In genomic region chr9:104155100-104155715, GRCm38 (mm10) we compare ENCODE assay signal across 25 mouse cellular contexts. TPM values are rescaled to one million over a fixed set of nuclear protein-coding genes. Genes with fewer than 3 reads are reported as not detected.
A peak's percentile ranks its signal among the peaks of the same experiment; 100 is the strongest.
DNase-seq lines count a peak whose midpoint lies in the region; ATAC-seq and TF ChIP-seq lines count a peak whose summit lies in the region.
"Had no signal": no experiment of that assay in that cellular context is flagged by ENCODE, and none has a peak within 500 bp of the region (broad histone marks: within the 10 kb centered on the region; RNA-seq: fewer than 3 reads in every experiment).

No protein-coding gene starts in this region.

- peaks cover 65% of the 10 kb centered on the region for H3K36me3 ChIP-seq in heart, embryonic 16.5 days (ENCODE audit: control insufficient read depth, insufficient read depth)
- peaks cover 88% of the 10 kb centered on the region for H3K36me3 ChIP-seq in limb, embryonic 15.5 days
- H3K36me3 ChIP-seq in limb, embryonic 10.5 days, result peaks cover 97% of the 10 kb centered on the region
- peaks cover 34% of the 10 kb centered on the region for H3K36me3 ChIP-seq in stomach, postnatal 0 days (ENCODE audit: control insufficient read depth, insufficient read depth, low read length)

- intact Hi-C loops in heart, postnatal 14 days (cut with DNase I), result no loop called here

- no peaks in the 10 kb centered on the region for H3K27me3 ChIP-seq in heart, embryonic 16.5 days (ENCODE audit: control insufficient read depth, insufficient read depth, low read length)
- H3K27me3 ChIP-seq in limb, embryonic 15.5 days, result no peaks in the 10 kb centered on the region
- H3K27me3 ChIP-seq in limb, embryonic 10.5 days (ENCODE audit: low read depth, poor library complexity, severe bottlenecking), result no peaks in the 10 kb centered on the region
- no peaks in the 10 kb centered on the region for H3K27me3 ChIP-seq in stomach, postnatal 0 days (ENCODE audit: control insufficient read depth, insufficient read depth, low read length)
- H3K27me3 ChIP-seq: forebrain, embryonic 12.5 days; heart, embryonic 12.5 days; stomach, embryonic 15.5 days had no signal

- 94% methylated on average over 14 of the region's 14 CpGs for WGBS in heart, embryonic 16.5 days
- WGBS in limb, embryonic 15.5 days, result 85% methylated on average over 14 of the region's 14 CpGs
- WGBS in limb, embryonic 10.5 days, result 96% methylated on average over 14 of the region's 14 CpGs
- WGBS in stomach, postnatal 0 days, result 87% methylated on average over 14 of the region's 14 CpGs

- no peak overlapping the region for H3K27ac ChIP-seq in heart, embryonic 16.5 days (ENCODE audit: low read length)
- H3K27ac ChIP-seq in limb, embryonic 15.5 days, result peak overlapping the region; percentile 44
- no peak overlapping the region for H3K27ac ChIP-seq in limb, embryonic 10.5 days
- peak overlapping the region; percentile 75 for H3K27ac ChIP-seq in stomach, postnatal 0 days (replicated peaks)
- H3K27ac ChIP-seq: forebrain, embryonic 12.5 days; hindbrain, postnatal 0 days; macrophage; stomach, embryonic 15.5 days had no signal

- TF ChIP-seq CTCF in stomach, postnatal 0 days (IDR thresholded peaks at IDR 0.05; ENCODE audit: low read depth), result no peak

- H3K4me1 ChIP-seq in heart, embryonic 16.5 days (ENCODE audit: control insufficient read depth, insufficient read depth, low read length), result no peaks in the 10 kb centered on the region
- no peaks in the 10 kb centered on the region for H3K4me1 ChIP-seq in limb, embryonic 15.5 days
- H3K4me1 ChIP-seq in limb, embryonic 10.5 days, result no peaks in the 10 kb centered on the region
- H3K4me1 ChIP-seq in stomach, postnatal 0 days (replicated peaks; ENCODE audit: control insufficient read depth, insufficient read depth), result no peaks in the 10 kb centered on the region
- H3K4me1 ChIP-seq: forebrain, embryonic 12.5 days; heart, embryonic 12.5 days; stomach, embryonic 15.5 days had no signal

- H3K9ac ChIP-seq in heart, embryonic 16.5 days (ENCODE audit: low read length), result no peak overlapping the region
- no peak overlapping the region for H3K9ac ChIP-seq in limb, embryonic 15.5 days
- H3K9ac ChIP-seq in stomach, postnatal 0 days (ENCODE audit: low read length), result no peak overlapping the region
- H3K9ac ChIP-seq: forebrain, embryonic 12.5 days; heart, embryonic 12.5 days; stomach, embryonic 15.5 days had no signal

- no peak overlapping the region for H3K4me3 ChIP-seq in heart, embryonic 16.5 days (ENCODE audit: low read length)
- no peak overlapping the region for H3K4me3 ChIP-seq in limb, embryonic 15.5 days
- no peak overlapping the region for H3K4me3 ChIP-seq in limb, embryonic 10.5 days
- H3K4me3 ChIP-seq in stomach, postnatal 0 days (ENCODE audit: low read depth, low read length), result no peak overlapping the region
- H3K4me3 ChIP-seq: forebrain, embryonic 12.5 days; heart, embryonic 12.5 days; stomach, embryonic 15.5 days had no signal

- peak; percentile 45; the same call in 1 of the 2 replicates for ATAC-seq in heart, embryonic 16.5 days (replicated peaks; ENCODE audit: extremely low read depth, insufficient read depth, low FRiP score)
- peak; percentile 61; the same call in 1 of the 2 replicates for ATAC-seq in limb, embryonic 15.5 days (ENCODE audit: insufficient number of reproducible peaks, low FRiP score, low TSS enrichment, low read depth)
- peak; percentile 75 for ATAC-seq in stomach, postnatal 0 days (ENCODE audit: low FRiP score, low TSS enrichment)
- ATAC-seq: activated CD4-positive, CD25-positive, alpha-beta regulatory T cell, adult 4 months; hindbrain, postnatal 0 days; intestine, postnatal 0 days had no signal

- no peak overlapping the region for H3K4me2 ChIP-seq in heart, embryonic 16.5 days (ENCODE audit: low read depth, low read length)
- H3K4me2 ChIP-seq in limb, embryonic 15.5 days, result no peak overlapping the region
- H3K4me2 ChIP-seq in stomach, postnatal 0 days (replicated peaks; ENCODE audit: low read depth), result no peak overlapping the region
- H3K4me2 ChIP-seq: forebrain, embryonic 12.5 days; heart, embryonic 12.5 days; liver, embryonic 11.5 days; midbrain, embryonic 11.5 days; stomach, embryonic 15.5 days had no signal

- no peaks in the 10 kb centered on the region for H3K9me3 ChIP-seq in heart, embryonic 16.5 days (replicated peaks; ENCODE audit: control insufficient read depth, low read length)
- H3K9me3 ChIP-seq in limb, embryonic 15.5 days, result no peaks in the 10 kb centered on the region
- no peaks in the 10 kb centered on the region for H3K9me3 ChIP-seq in limb, embryonic 10.5 days (replicated peaks)
- H3K9me3 ChIP-seq in stomach, postnatal 0 days (ENCODE audit: control insufficient read depth, low read length), result no peaks in the 10 kb centered on the region
- H3K9me3 ChIP-seq: forebrain, embryonic 12.5 days; heart, embryonic 12.5 days; stomach, embryonic 15.5 days had no signal

- TF ChIP-seq EP300 in stomach, postnatal 0 days (optimal IDR thresholded peaks at IDR 0.05), result peak; percentile 20

- no peak for DNase-seq in heart, postnatal 14 days
- DNase-seq in limb, embryonic 10.5 days (ENCODE audit: low spot score), result no peak
- peak; percentile 26 for DNase-seq in brain, adult 2 months (ENCODE audit: low read depth, low spot score)
- DNase-seq in stomach, postnatal 0 days (ENCODE audit: low spot score), result no peak
- DNase-seq in left cerebral cortex, adult 8-10 months (ENCODE audit: low spot score in 2 of 2), result no peak
- DNase-seq: adrenal gland, postnatal 14 days; cerebellum, adult 11 months; cerebellum, postnatal 14 days; gastrocnemius, postnatal 36 days; heart, postnatal 36 days; left cerebral cortex, postnatal 4 days; lung, adult 18-20 months; right cerebral cortex, postnatal 25 days; thymus, postnatal 14 days had no signal

RNA-seq across cellular contexts. Expression of gene Ackr4, which starts 28.5 kb away (rescaled TPM):
- 8.0 and 10.3 TPM in 2 replicates for polyA plus RNA-seq in heart, embryonic 16.5 days (2015; fragmentation: Nextera tagmentation; extraction: Ambion mirVana)
- total RNA-seq in heart, postnatal 14 days (2021), result 1 to 10 TPM; 6.4 to 9.1 TPM
- polyA plus RNA-seq in limb, embryonic 15.5 days (2015; fragmentation: Nextera tagmentation; extraction: Ambion mirVana), result 4.8 and 6.9 TPM in 2 replicates
- polyA plus RNA-seq in limb, embryonic 10.5 days (2016; fragmentation: Nextera tagmentation; extraction: Ambion mirVana), result 0.34 and 0.54 TPM in 2 replicates
- polyA plus RNA-seq in stomach, postnatal 0 days (2015; fragmentation: Nextera tagmentation; extraction: Ambion mirVana), result 3.1 and 3.6 TPM in 2 replicates
- total RNA-seq in left cerebral cortex, adult 8-10 months (2022), result not detected
- polyA plus RNA-seq: macrophage had no signal

Comparison
In these comparisons a context has a peak if more than half of its experiments do, and no peak if none do; other contexts are left out.
1. H3K27ac ChIP-seq: peak in limb, embryonic 15.5 days (single experiment) and stomach, postnatal 0 days (single experiment); none in heart, embryonic 16.5 days (single experiment) and limb, embryonic 10.5 days (single experiment).
2. Peak in every context shown above with its lines, with median percentiles within 50 percentile points of each other: ATAC-seq.